In genomic region chr4:128947326-128947933, GRCm38 (mm10) we compare ENCODE assay signal across 8 mouse cellular contexts. TPM values are rescaled to one million over a fixed set of nuclear protein-coding genes. Genes with fewer than 3 reads are reported as not detected.
DNase-seq lines count a peak whose midpoint lies in the region; ATAC-seq and TF ChIP-seq lines count a peak whose summit lies in the region.

No protein-coding gene starts in this region.

- H3K9ac ChIP-seq in kidney, postnatal 0 days (ENCODE audit: low read depth, low read length): no peak overlapping the region
- H3K9ac ChIP-seq in midbrain, embryonic 15.5 days: peak overlapping the region; percentile 4; the same call in 1 of the 2 replicates

- WGBS in kidney, postnatal 0 days: 16% methylated on average over 18 of the region's 18 CpGs
- 19% methylated on average over 18 of the region's 18 CpGs for WGBS in midbrain, embryonic 15.5 days

- no peaks in the 10 kb centered on the region for H3K9me3 ChIP-seq in kidney, postnatal 0 days (replicated peaks; ENCODE audit: low read length)
- H3K9me3 ChIP-seq in midbrain, embryonic 15.5 days: no peaks in the 10 kb centered on the region

- H3K27me3 ChIP-seq in kidney, postnatal 0 days (ENCODE audit: insufficient read depth, low read length): no peaks in the 10 kb centered on the region
- H3K27me3 ChIP-seq in midbrain, embryonic 15.5 days (replicated peaks): no peaks in the 10 kb centered on the region

- H3K4me3 ChIP-seq in kidney, postnatal 0 days (replicated peaks; ENCODE audit: low read depth, low read length): no peak overlapping the region
- H3K4me3 ChIP-seq in midbrain, embryonic 15.5 days: peak overlapping the region; percentile 17

- H3K36me3 ChIP-seq in kidney, postnatal 0 days (ENCODE audit: insufficient read depth, low read length): no peaks in the 10 kb centered on the region
- no peaks in the 10 kb centered on the region for H3K36me3 ChIP-seq in midbrain, embryonic 15.5 days (replicated peaks)

- H3K4me2 ChIP-seq in kidney, postnatal 0 days (ENCODE audit: low read length): no peak overlapping the region
- peak overlapping the region; percentile 19 for H3K4me2 ChIP-seq in midbrain, embryonic 15.5 days

- no peak overlapping the region for H3K27ac ChIP-seq in kidney, postnatal 0 days
- no peak overlapping the region for H3K27ac ChIP-seq in midbrain, embryonic 15.5 days

- DNase-seq in kidney, postnatal 0 days (ENCODE audit: low spot score): no peak
- DNase-seq in kidney, adult 9 months: no peak
- peak; percentile 37 for DNase-seq in c-Kit-positive CD71-positive TER-119-positive erythroid progenitor cells, embryonic 14.5 days (ENCODE audit: low spot score)
- DNase-seq in frontal cortex, adult 2 months (ENCODE audit: extremely low spot score in 1 of 2, low spot score in 1 of 2): no peak
- DNase-seq in embryo, embryonic 10.5 days (ENCODE audit: low spot score): no peak

- no peaks in the 10 kb centered on the region for H3K4me1 ChIP-seq in kidney, postnatal 0 days (replicated peaks; ENCODE audit: insufficient read depth, low read length)
- 0 out of 2 replicates have a peak, but pooled peaks cover 4% of the 10 kb centered on the region for H3K4me1 ChIP-seq in midbrain, embryonic 15.5 days

- TF ChIP-seq CTCF in kidney, postnatal 0 days (IDR thresholded peaks at IDR 0.05; ENCODE audit: low read depth): no peak

- ATAC-seq in kidney, postnatal 0 days (replicated peaks; ENCODE audit: low FRiP score, low read depth): peak; percentile 34; the same call in 1 of the 2 replicates
- peak; percentile 34 to 37; a peak in 1 of 4 replicates for ATAC-seq in hematopoietic stem cell, adult 5-6 weeks (replicated peaks in 1 of 2; ENCODE audit: insufficient read depth in 1 of 2, low FRiP score in 2 of 2, low TSS enrichment in 1 of 2, low read depth in 1 of 2, poor library complexity in 2 of 2, severe bottlenecking in 2 of 2)
- no peak for ATAC-seq in midbrain, embryonic 15.5 days (replicated peaks)
- no peak for ATAC-seq in erythroid progenitor cell, adult 5-6 weeks (replicated peaks; ENCODE audit: low FRiP score, poor library complexity, severe bottlenecking)

RNA-seq across cellular contexts. Expression of gene Azin2, which starts 14.8 kb away (rescaled TPM):
- polyA plus RNA-seq in kidney, postnatal 0 days (2015; fragmentation: Nextera tagmentation; extraction: Ambion mirVana): 21.5 and 23.0 TPM in 2 replicates
- 2.8 and 16.9 TPM in 2 replicates for total RNA-seq in hematopoietic stem cell, adult 5-6 weeks (2017)
- polyA plus RNA-seq in midbrain, embryonic 15.5 days (2015; fragmentation: Nextera tagmentation; extraction: Ambion mirVana): 19.1 and 23.2 TPM in 2 replicates
- 42.5 and 43.7 TPM in 2 replicates for polyA plus RNA-seq in frontal cortex, adult 2 months (2012; rRNA removed)
- 3.4 TPM in 1 of 2 replicates, not detected in the other for total RNA-seq in erythroid progenitor cell, adult 5-6 weeks (2015; ENCODE audit: low replicate concordance)
- total RNA-seq in erythroid progenitor cell, adult 5-6 weeks (2017; ENCODE audit: low replicate concordance): not detected in 2 replicates

RNA-seq across cellular contexts. Expression of gene Ak2, which starts 44.3 kb away (rescaled TPM):
- polyA plus RNA-seq in kidney, postnatal 0 days (2015; fragmentation: Nextera tagmentation; extraction: Ambion mirVana): 173 and 188 TPM in 2 replicates
- total RNA-seq in hematopoietic stem cell, adult 5-6 weeks (2017): 129 and 145 TPM in 2 replicates
- 82.4 and 83.2 TPM in 2 replicates for polyA plus RNA-seq in midbrain, embryonic 15.5 days (2015; fragmentation: Nextera tagmentation; extraction: Ambion mirVana)
- polyA plus RNA-seq in frontal cortex, adult 2 months (2012; rRNA removed): 41.8 and 42.2 TPM in 2 replicates
- total RNA-seq in erythroid progenitor cell, adult 5-6 weeks (2015; ENCODE audit: low replicate concordance): 29.2 and 36.9 TPM in 2 replicates
- 25.0 and 34.1 TPM in 2 replicates for total RNA-seq in erythroid progenitor cell, adult 5-6 weeks (2017; ENCODE audit: low replicate concordance)

Comparison
In these comparisons a context has a peak if more than half of its experiments do, and no peak if none do; other contexts are left out.
1. ATAC-seq: peak in kidney, postnatal 0 days (single experiment) and hematopoietic stem cell, adult 5-6 weeks (2 of 2); none in midbrain, embryonic 15.5 days (single experiment) and erythroid progenitor cell, adult 5-6 weeks (single experiment).